In genomic region chrX:21088645-21088982, GRCm38 (mm10) we compare ENCODE assay signal across 8 mouse cellular contexts. TPM values are rescaled to one million over a fixed set of nuclear protein-coding genes. Genes with fewer than 3 reads are reported as not detected.
DNase-seq lines count a peak whose midpoint lies in the region; ATAC-seq and TF ChIP-seq lines count a peak whose summit lies in the region.

No protein-coding gene starts in this region.

- peak overlapping the region; percentile 53 for H3K4me3 ChIP-seq in erythroblast, embryonic 14.5 days (replicated peaks)
- peak overlapping the region; percentile 61 for H3K4me3 ChIP-seq in spleen, adult 2 months (ENCODE audit: extremely low read depth, insufficient read depth, insufficient read length)
- H3K4me3 ChIP-seq in liver, embryonic 11.5 days (ENCODE audit: low read depth, low read length) = peak overlapping the region; percentile 48
- H3K4me3 ChIP-seq in stomach, postnatal 0 days (ENCODE audit: low read depth, low read length) = peak overlapping the region; percentile 42

- TF ChIP-seq CTCF in spleen, adult 2 months (IDR thresholded peaks at IDR 0.05; ENCODE audit: extremely low read depth, insufficient read depth, insufficient read length, insufficient replicate concordance) = no peak
- TF ChIP-seq CTCF in stomach, postnatal 0 days (IDR thresholded peaks at IDR 0.05; ENCODE audit: low read depth) = no peak

- peak overlapping the region; percentile 63 for H3K4me2 ChIP-seq in liver, embryonic 11.5 days
- peak overlapping the region; percentile 50 for H3K4me2 ChIP-seq in stomach, postnatal 0 days (replicated peaks; ENCODE audit: low read depth)

- no peak for ATAC-seq in erythroblast, adult 5-6 weeks (replicated peaks; ENCODE audit: low FRiP score, poor library complexity, severe bottlenecking)
- no peak for ATAC-seq in liver, embryonic 11.5 days (replicated peaks; ENCODE audit: low FRiP score)
- ATAC-seq in stomach, postnatal 0 days (ENCODE audit: low FRiP score, low TSS enrichment) = no peak

- H3K4me1 ChIP-seq in erythroblast, embryonic 14.5 days (ENCODE audit: control insufficient read depth) = peaks cover 3% of the 10 kb centered on the region; the same call in 1 of the 2 replicates
- no peaks in the 10 kb centered on the region; the same call in 1 of the 2 replicates for H3K4me1 ChIP-seq in spleen, adult 2 months (ENCODE audit: control insufficient read depth, insufficient read depth, insufficient read length)
- H3K4me1 ChIP-seq in liver, embryonic 11.5 days (replicated peaks; ENCODE audit: control insufficient read depth, insufficient read depth, low read length) = no peaks in the 10 kb centered on the region
- no peaks in the 10 kb centered on the region for H3K4me1 ChIP-seq in stomach, postnatal 0 days (replicated peaks; ENCODE audit: control insufficient read depth, insufficient read depth)

- H3K36me3 ChIP-seq in erythroblast, embryonic 14.5 days (ENCODE audit: control insufficient read depth) = no peaks in the 10 kb centered on the region
- no peaks in the 10 kb centered on the region for H3K36me3 ChIP-seq in spleen, adult 2 months (ENCODE audit: control insufficient read depth, insufficient read depth, low read length)
- no peaks in the 10 kb centered on the region for H3K36me3 ChIP-seq in liver, embryonic 11.5 days (ENCODE audit: control insufficient read depth, insufficient read depth, low read length)
- H3K36me3 ChIP-seq in stomach, postnatal 0 days (ENCODE audit: control insufficient read depth, insufficient read depth, low read length) = no peaks in the 10 kb centered on the region

- H3K27ac ChIP-seq in spleen, adult 2 months (ENCODE audit: insufficient read depth, low read length) = peak overlapping the region; percentile 33; the same call in 1 of the 2 replicates
- no peak overlapping the region for H3K27ac ChIP-seq in liver, embryonic 11.5 days (ENCODE audit: low read depth, low read length)
- H3K27ac ChIP-seq in stomach, postnatal 0 days (replicated peaks) = no peak overlapping the region

- H3K9ac ChIP-seq in liver, embryonic 11.5 days (ENCODE audit: low read depth, low read length) = peak overlapping the region; percentile 26; the same call in 1 of the 2 replicates
- H3K9ac ChIP-seq in stomach, postnatal 0 days (ENCODE audit: low read length) = peak overlapping the region; percentile 35; the same call in 1 of the 2 replicates

- no peak for TF ChIP-seq POLR2A in spleen, adult 2 months (IDR thresholded peaks at IDR 0.05; ENCODE audit: low read depth, low read length)

- WGBS in spleen, adult 2 months = 40% methylated on average over 6 of the region's 6 CpGs
- WGBS in liver, embryonic 11.5 days = 34% methylated on average over 6 of the region's 6 CpGs
- 30% methylated on average over 6 of the region's 6 CpGs for WGBS in stomach, postnatal 0 days

- no peak for TF ChIP-seq EP300 in stomach, postnatal 0 days (optimal IDR thresholded peaks at IDR 0.05)

- H3K9me3 ChIP-seq in erythroblast, embryonic 14.5 days (ENCODE audit: control insufficient read depth, low read length) = no peaks in the 10 kb centered on the region
- H3K9me3 ChIP-seq in liver, embryonic 11.5 days (ENCODE audit: control insufficient read depth, low read length) = no peaks in the 10 kb centered on the region
- H3K9me3 ChIP-seq in stomach, postnatal 0 days (ENCODE audit: control insufficient read depth, low read length) = no peaks in the 10 kb centered on the region

- DNase-seq in spleen, adult 2 months (ENCODE audit: low read depth in 1 of 2, low spot score in 2 of 2) = no peak
- DNase-seq in spleen, postnatal 4 days (ENCODE audit: low spot score in 2 of 2) = no peak
- DNase-seq in liver, embryonic 11.5 days (ENCODE audit: low spot score) = no peak
- DNase-seq in stomach, postnatal 0 days (ENCODE audit: low spot score) = no peak
- DNase-seq in gastrocnemius, postnatal 10 days = no peak
- no peak for DNase-seq in natural killer cell, adult 2 months (ENCODE audit: low spot score in 2 of 2)

- H3K27me3 ChIP-seq in erythroblast, embryonic 14.5 days (ENCODE audit: control insufficient read depth) = no peaks in the 10 kb centered on the region
- no peaks in the 10 kb centered on the region for H3K27me3 ChIP-seq in spleen, adult 2 months (ENCODE audit: control insufficient read depth, insufficient read depth, low read length)
- H3K27me3 ChIP-seq in liver, embryonic 11.5 days (replicated peaks; ENCODE audit: control insufficient read depth, insufficient read depth, low read length) = no peaks in the 10 kb centered on the region
- H3K27me3 ChIP-seq in stomach, postnatal 0 days (ENCODE audit: control insufficient read depth, insufficient read depth, low read length) = no peaks in the 10 kb centered on the region

RNA-seq across cellular contexts. Expression of gene Zfp300, which starts 0.7 kb away (rescaled TPM):
- not detected in 2 replicates for polyA plus RNA-seq in erythroblast, embryonic 14.5 days (2012)
- total RNA-seq in erythroblast, adult 5-6 weeks (2015; ENCODE audit: low replicate concordance) = not detected in 2 replicates
- not detected in 2 replicates for total RNA-seq in erythroblast, adult 5-6 weeks (2017; ENCODE audit: low replicate concordance)
- polyA plus RNA-seq in spleen, adult 2 months (2012; rRNA removed) = 0.04 and 0.12 TPM in 2 replicates
- polyA plus RNA-seq in liver, embryonic 11.5 days (2014; fragmentation: Nextera tagmentation; extraction: Ambion mirVana) = 0.33 and 0.48 TPM in 2 replicates
- 0.40 and 0.58 TPM in 2 replicates for polyA plus RNA-seq in stomach, postnatal 0 days (2015; fragmentation: Nextera tagmentation; extraction: Ambion mirVana)
- under 1 TPM; 0.94 to 0.99 TPM for total RNA-seq in gastrocnemius, postnatal 10 days (2021)

RNA-seq across cellular contexts. Expression of gene Spaca5, which starts 20.4 kb away (rescaled TPM):
- not detected in 2 replicates for polyA plus RNA-seq in erythroblast, embryonic 14.5 days (2012)
- not detected in 2 replicates for total RNA-seq in erythroblast, adult 5-6 weeks (2015; ENCODE audit: low replicate concordance)
- not detected in 2 replicates for total RNA-seq in erythroblast, adult 5-6 weeks (2017; ENCODE audit: low replicate concordance)
- polyA plus RNA-seq in spleen, adult 2 months (2012; rRNA removed) = not detected in 2 replicates
- polyA plus RNA-seq in liver, embryonic 11.5 days (2014; fragmentation: Nextera tagmentation; extraction: Ambion mirVana) = not detected in 2 replicates
- not detected in 2 replicates for polyA plus RNA-seq in stomach, postnatal 0 days (2015; fragmentation: Nextera tagmentation; extraction: Ambion mirVana)
- total RNA-seq in gastrocnemius, postnatal 10 days (2021) = not detected

RNA-seq across cellular contexts. Expression of gene Zfp182, which starts 26.5 kb away (rescaled TPM):
- 0.01 TPM in 1 of 2 replicates, not detected in the other for polyA plus RNA-seq in erythroblast, embryonic 14.5 days (2012)
- total RNA-seq in erythroblast, adult 5-6 weeks (2015; ENCODE audit: low replicate concordance) = 5.4 and 10.9 TPM in 2 replicates
- 5.6 and 8.5 TPM in 2 replicates for total RNA-seq in erythroblast, adult 5-6 weeks (2017; ENCODE audit: low replicate concordance)
- 0.40 and 1.1 TPM in 2 replicates for polyA plus RNA-seq in spleen, adult 2 months (2012; rRNA removed)
- 4.5 TPM in 2 replicates for polyA plus RNA-seq in liver, embryonic 11.5 days (2014; fragmentation: Nextera tagmentation; extraction: Ambion mirVana)
- 2.8 TPM in 2 replicates for polyA plus RNA-seq in stomach, postnatal 0 days (2015; fragmentation: Nextera tagmentation; extraction: Ambion mirVana)
- total RNA-seq in gastrocnemius, postnatal 10 days (2021) = 1 to 10 TPM; 2.8 to 4.4 TPM

RNA-seq across cellular contexts. Expression of gene Ssxa1, which starts 27.0 kb away (rescaled TPM):
- not detected in 2 replicates for polyA plus RNA-seq in erythroblast, embryonic 14.5 days (2012)
- total RNA-seq in erythroblast, adult 5-6 weeks (2015; ENCODE audit: low replicate concordance) = not detected in 2 replicates
- not detected in 2 replicates for total RNA-seq in erythroblast, adult 5-6 weeks (2017; ENCODE audit: low replicate concordance)
- not detected in 2 replicates for polyA plus RNA-seq in spleen, adult 2 months (2012; rRNA removed)
- polyA plus RNA-seq in liver, embryonic 11.5 days (2014; fragmentation: Nextera tagmentation; extraction: Ambion mirVana) = not detected in 2 replicates
- polyA plus RNA-seq in stomach, postnatal 0 days (2015; fragmentation: Nextera tagmentation; extraction: Ambion mirVana) = not detected in 2 replicates
- not detected for total RNA-seq in gastrocnemius, postnatal 10 days (2021)
